Mouse (Mus musculus) embryonic fibroblast, embryonic 13.5 days (primary cell): Measurements from ENCODE around the gene Nrn1l.

Source experiments
- CTCF ChIP-seq: IDR thresholded peaks from 2 replicates; pipeline ENCODE4 v1.5.1; 2011; ENCODE audit warnings: mild to moderate bottlenecking, control low read depth, low read length, moderate library complexity, borderline replicate concordance; ENCODE audit not compliant: insufficient read depth
- POLR2A ChIP-seq: IDR thresholded peaks from 2 replicates; pipeline ENCODE4 v1.6.1; 2011; ENCODE audit warnings: low read depth, mild to moderate bottlenecking, control low read depth, low read length, moderate library complexity

DNA sequence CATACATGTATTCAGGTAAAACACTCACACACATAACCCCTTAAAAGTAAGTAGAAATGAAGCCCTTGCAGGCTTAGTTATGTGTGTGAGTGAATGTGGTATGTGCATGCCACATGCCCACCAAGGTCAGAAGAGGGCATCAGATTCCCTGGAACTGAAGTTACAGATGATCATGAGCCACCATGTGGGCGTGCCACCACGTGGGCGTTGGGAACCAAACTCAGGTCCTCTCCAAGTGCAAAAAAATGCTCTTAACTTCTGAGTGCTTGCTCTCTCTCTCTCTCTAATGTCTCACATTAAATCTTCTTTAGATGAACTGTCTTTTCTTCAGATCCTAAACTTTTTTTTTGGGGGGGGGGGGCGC, 44.9 kb downstream of the Nrn1l start, which contains the start of gene Psmb10:
- TF ChIP-seq POLR2A: no peak
- TF ChIP-seq CTCF: no peak
